Mouse (Mus musculus): Measurements from ENCODE around the gene Capn10. TPM values are rescaled to one million over a fixed set of nuclear protein-coding genes. Genes with fewer than 3 reads are reported as not detected.
"Not testable (repeated sequence)": the region's sequence is repeated elsewhere in the genome, so short reads cannot be mapped to it uniquely, and the experiment has no call there.

The Capn10 gene
- polyA plus RNA-seq, 1 experiment: 17.1 TPM

- not testable (repeated sequence) for H3K36me3 ChIP-seq (ENCODE audit: control insufficient read depth, insufficient read depth, low read length, poor library complexity, severe bottlenecking); H3K27me3 ChIP-seq (ENCODE audit: control insufficient read depth, insufficient read depth, low read length, poor library complexity, severe bottlenecking); H3K4me1 ChIP-seq (ENCODE audit: control insufficient read depth, insufficient read depth, low read length); H3K9me3 ChIP-seq (replicated peaks; ENCODE audit: control insufficient read depth, insufficient read depth, low read length, poor library complexity, severe bottlenecking); H3K27ac ChIP-seq (ENCODE audit: insufficient read depth, low read length); H3K9ac ChIP-seq (ENCODE audit: low read depth, poor library complexity, severe bottlenecking); H3K4me3 ChIP-seq (ENCODE audit: low read depth, low read length)
- TF ChIP-seq CTCF (IDR thresholded peaks at IDR 0.05; ENCODE audit: low read depth, low read length): peak; percentile 36
These were observed 22.6 kb downstream of the Capn10 start for GRCm38 (mm10) chr1:92956571-92957335.

GRCm38 (mm10) chr1:92958999-92959398 is 24.8 kb downstream of the Capn10 start:
- no peak for TF ChIP-seq CTCF (IDR thresholded peaks at IDR 0.05; ENCODE audit: low read depth, low read length)
- Histone ChIP-seq H3K9ac (ENCODE audit: low read depth, poor library complexity, severe bottlenecking) (no peak overlapping the region), H3K4me1 (ENCODE audit: control insufficient read depth, insufficient read depth, low read length) (no peaks in the 10 kb centered on the region), H3K27ac (ENCODE audit: insufficient read depth, low read length) (no peak overlapping the region), H3K4me3 (ENCODE audit: low read depth, low read length) (no peak overlapping the region), H3K9me3 (replicated peaks; ENCODE audit: control insufficient read depth, insufficient read depth, low read length, poor library complexity, severe bottlenecking) (no peaks in the 10 kb centered on the region), H3K27me3 (ENCODE audit: control insufficient read depth, insufficient read depth, low read length, poor library complexity, severe bottlenecking) (no peaks in the 10 kb centered on the region), H3K36me3 (ENCODE audit: control insufficient read depth, insufficient read depth, low read length, poor library complexity, severe bottlenecking) (no peaks in the 10 kb centered on the region)

- not testable (repeated sequence) for H3K4me3 ChIP-seq (ENCODE audit: low read depth, low read length); H3K4me1 ChIP-seq (ENCODE audit: control insufficient read depth, insufficient read depth, low read length); H3K9me3 ChIP-seq (replicated peaks; ENCODE audit: control insufficient read depth, insufficient read depth, low read length, poor library complexity, severe bottlenecking); H3K27me3 ChIP-seq (ENCODE audit: control insufficient read depth, insufficient read depth, low read length, poor library complexity, severe bottlenecking); H3K27ac ChIP-seq (ENCODE audit: insufficient read depth, low read length); H3K9ac ChIP-seq (ENCODE audit: low read depth, poor library complexity, severe bottlenecking); H3K36me3 ChIP-seq (ENCODE audit: control insufficient read depth, insufficient read depth, low read length, poor library complexity, severe bottlenecking)
These were observed 36.6 kb downstream of the Capn10 start for GRCm38 (mm10) chr1:92970791-92971190.

GRCm38 (mm10) chr1:92971879-92972795 is 38.0 kb downstream of the Capn10 start:
- Histone ChIP-seq H3K9me3 (replicated peaks; ENCODE audit: control insufficient read depth, insufficient read depth, low read length, poor library complexity, severe bottlenecking) (no peaks in the 10 kb centered on the region), H3K4me1 (ENCODE audit: control insufficient read depth, insufficient read depth, low read length) (no peaks in the 10 kb centered on the region), H3K36me3 (ENCODE audit: control insufficient read depth, insufficient read depth, low read length, poor library complexity, severe bottlenecking) (no peaks in the 10 kb centered on the region), H3K9ac (ENCODE audit: low read depth, poor library complexity, severe bottlenecking) (no peak overlapping the region), H3K27ac (ENCODE audit: insufficient read depth, low read length) (no peak overlapping the region), H3K4me3 (ENCODE audit: low read depth, low read length) (no peak overlapping the region), H3K27me3 (ENCODE audit: control insufficient read depth, insufficient read depth, low read length, poor library complexity, severe bottlenecking) (no peaks in the 10 kb centered on the region)
- no peak for TF ChIP-seq POLR2A (IDR thresholded peaks at IDR 0.05; ENCODE audit: insufficient read depth, low read length)
- no peak for TF ChIP-seq CTCF (IDR thresholded peaks at IDR 0.05; ENCODE audit: low read depth, low read length)
- no peak for TF ChIP-seq EP300 (IDR thresholded peaks at IDR 0.05; ENCODE audit: insufficient read depth, low read depth, low read length)

- no peak overlapping the region for H3K27ac ChIP-seq (ENCODE audit: insufficient read depth, low read length)
- no peaks in the 10 kb centered on the region for H3K9me3 ChIP-seq (replicated peaks; ENCODE audit: control insufficient read depth, insufficient read depth, low read length, poor library complexity, severe bottlenecking)
- H3K4me3 ChIP-seq (ENCODE audit: low read depth, low read length): no peak overlapping the region
- H3K27me3 ChIP-seq (ENCODE audit: control insufficient read depth, insufficient read depth, low read length, poor library complexity, severe bottlenecking): no peaks in the 10 kb centered on the region
- no peaks in the 10 kb centered on the region for H3K36me3 ChIP-seq (ENCODE audit: control insufficient read depth, insufficient read depth, low read length, poor library complexity, severe bottlenecking)
- H3K4me1 ChIP-seq (ENCODE audit: control insufficient read depth, insufficient read depth, low read length): no peaks in the 10 kb centered on the region
- H3K9ac ChIP-seq (ENCODE audit: low read depth, poor library complexity, severe bottlenecking): no peak overlapping the region
- TF ChIP-seq CTCF (IDR thresholded peaks at IDR 0.05; ENCODE audit: low read depth, low read length) (no peak), EP300 (IDR thresholded peaks at IDR 0.05; ENCODE audit: insufficient read depth, low read depth, low read length) (no peak), POLR2A (IDR thresholded peaks at IDR 0.05; ENCODE audit: insufficient read depth, low read length) (no peak)
These were observed 38.7 kb downstream of the Capn10 start for GRCm38 (mm10) chr1:92972854-92973253.

GRCm38 (mm10) chr1:92976141-92976566 is 42.0 kb downstream of the Capn10 start:
- Histone ChIP-seq H3K36me3 (ENCODE audit: control insufficient read depth, insufficient read depth, low read length, poor library complexity, severe bottlenecking) (no peaks in the 10 kb centered on the region), H3K9me3 (replicated peaks; ENCODE audit: control insufficient read depth, insufficient read depth, low read length, poor library complexity, severe bottlenecking) (no peaks in the 10 kb centered on the region), H3K4me3 (ENCODE audit: low read depth, low read length) (no peak overlapping the region), H3K9ac (ENCODE audit: low read depth, poor library complexity, severe bottlenecking) (no peak overlapping the region), H3K4me1 (ENCODE audit: control insufficient read depth, insufficient read depth, low read length) (peaks cover 5% of the 10 kb centered on the region), H3K27me3 (ENCODE audit: control insufficient read depth, insufficient read depth, low read length, poor library complexity, severe bottlenecking) (no peaks in the 10 kb centered on the region), H3K27ac (ENCODE audit: insufficient read depth, low read length) (no peak overlapping the region)
- no peak for TF ChIP-seq CTCF (IDR thresholded peaks at IDR 0.05; ENCODE audit: low read depth, low read length)
- TF ChIP-seq EP300 (IDR thresholded peaks at IDR 0.05; ENCODE audit: insufficient read depth, low read depth, low read length): no peak

Data from ES-Bruce4 (cell line).